Comparison of ENCODE assay signal across 40 mouse cellular contexts in the genomic region with DNA sequence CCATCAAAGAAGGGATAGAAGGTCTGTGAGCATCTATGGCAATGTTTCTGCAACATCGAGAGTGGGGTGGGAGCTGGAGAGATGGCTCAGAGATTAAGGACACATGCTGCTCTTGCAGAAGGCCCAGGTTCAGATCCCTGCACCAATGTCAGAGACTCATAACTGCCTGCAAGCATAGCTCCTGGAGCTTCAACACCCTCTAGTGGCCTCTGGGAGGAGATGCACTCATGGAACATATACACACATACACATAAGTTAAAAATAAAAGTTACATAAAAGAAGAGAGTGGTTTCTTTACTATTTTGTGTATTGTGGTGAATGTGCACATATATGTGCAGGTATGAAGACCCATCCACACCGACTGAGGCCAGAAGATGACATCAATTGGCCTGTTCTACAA. TPM values are rescaled to one million over a fixed set of nuclear protein-coding genes. Genes with fewer than 3 reads are reported as not detected.
A peak's percentile ranks its signal among the peaks of the same experiment; 100 is the strongest.
DNase-seq lines count a peak whose midpoint lies in the region; ATAC-seq and TF ChIP-seq lines count a peak whose summit lies in the region.
"Had no signal": no experiment of that assay in that cellular context is flagged by ENCODE, and none has a peak within 500 bp of the region (broad histone marks: within the 10 kb centered on the region; RNA-seq: fewer than 3 reads in every experiment).

No protein-coding gene starts in this region.

- H3K9me3 ChIP-seq in MEL (replicated peaks; ENCODE audit: insufficient read depth, low read length) = no peaks in the 10 kb centered on the region
- H3K9me3 ChIP-seq in kidney, embryonic 14.5 days (ENCODE audit: control insufficient read depth, low read length) = peaks cover 3% of the 10 kb centered on the region; the same call in 1 of the 2 replicates
- H3K9me3 ChIP-seq: embryonic facial prominence, embryonic 13.5 days; forebrain, embryonic 15.5 days; heart, embryonic 10.5 days; heart, embryonic 15.5 days; liver, embryonic 13.5 days; midbrain, embryonic 13.5 days; neural tube, embryonic 15.5 days had no signal

- TF ChIP-seq RAD21 in MEL (IDR thresholded peaks at IDR 0.05; ENCODE audit: low read depth, low read length) = peak; percentile 58

- DNase-seq in layer of hippocampus, adult 2 months (ENCODE audit: low spot score in 2 of 2) = no peak
- no peak for DNase-seq in layer of hippocampus, adult 18-20 months (ENCODE audit: low spot score in 2 of 2)
- DNase-seq in testis, postnatal 10 days (ENCODE audit: low spot score) = no peak
- peak; percentile 25 for DNase-seq in MEL (ENCODE audit: low read depth, low spot score)
- DNase-seq in retina, embryonic 14.5 days (ENCODE audit: low spot score) = no peak
- DNase-seq: adrenal gland, postnatal 10 days; cerebellum, adult 9-11 months; gastrocnemius, postnatal 25 days; heart, adult 11 months; kidney, adult 9 months; kidney, postnatal 14 days; liver, embryonic 13.5 days; thymus, postnatal 4 days had no signal

- H3K27ac ChIP-seq in layer of hippocampus, adult 2 months = no peak overlapping the region
- H3K27ac ChIP-seq in testis, adult 2 months (ENCODE audit: control insufficient read depth, insufficient read depth, low read depth, low read length) = no peak overlapping the region
- no peak overlapping the region for H3K27ac ChIP-seq in MEL (ENCODE audit: control insufficient read depth, low read depth, low read length)
- no peak overlapping the region for H3K27ac ChIP-seq in kidney, embryonic 14.5 days (ENCODE audit: low read depth, low read length)
- H3K27ac ChIP-seq: embryonic facial prominence, embryonic 13.5 days; forebrain, embryonic 10.5 days; forebrain, embryonic 15.5 days; heart, embryonic 10.5 days; heart, embryonic 15.5 days; left cerebral cortex, adult 2 months; limb, embryonic 13.5 days; liver, embryonic 13.5 days; macrophage; midbrain, embryonic 13.5 days; neural tube, embryonic 15.5 days; stomach, postnatal 0 days had no signal

- no peaks in the 10 kb centered on the region for H3K79me2 ChIP-seq in MEL (ENCODE audit: control insufficient read depth, insufficient read depth, low read length, poor library complexity)

- H3K36me3 ChIP-seq in testis, adult 2 months (ENCODE audit: control insufficient read depth, insufficient read depth, low read length) = no peaks in the 10 kb centered on the region
- no peaks in the 10 kb centered on the region for H3K36me3 ChIP-seq in MEL (ENCODE audit: control insufficient read depth in 1 of 2, insufficient read depth in 2 of 2, low read length in 2 of 2)
- H3K36me3 ChIP-seq in kidney, embryonic 14.5 days (ENCODE audit: control insufficient read depth, insufficient read depth, low read length) = no peaks in the 10 kb centered on the region
- H3K36me3 ChIP-seq: embryonic facial prominence, embryonic 13.5 days; forebrain, embryonic 10.5 days; forebrain, embryonic 15.5 days; heart, embryonic 10.5 days; heart, embryonic 15.5 days; limb, embryonic 13.5 days; liver, embryonic 13.5 days; midbrain, embryonic 13.5 days; neural tube, embryonic 15.5 days had no signal

- 0 out of 2 replicates have a peak, but pooled peaks have one; percentile 9 for TF ChIP-seq CTCF in layer of hippocampus, adult 2 months (conservative IDR thresholded peaks at IDR 0.05)
- peak; percentile 6; the same call in 1 of the 2 replicates for TF ChIP-seq CTCF in testis, adult 2 months (IDR thresholded peaks at IDR 0.05; ENCODE audit: control insufficient read depth, insufficient read depth, insufficient replicate concordance, low read depth, low read length)
- peak; percentile 19 to 54 (median 33); a peak in 3 of 6 replicates for TF ChIP-seq CTCF in MEL (IDR thresholded peaks at IDR 0.05 in 2 of 3, conservative IDR thresholded peaks at IDR 0.05 in 1 of 3; ENCODE audit: control insufficient read depth in 1 of 3, insufficient read depth in 1 of 3, low read depth in 2 of 3, low read length in 3 of 3, poor library complexity in 1 of 3, severe bottlenecking in 1 of 3)

- no peak for TF ChIP-seq EP300 in MEL (IDR thresholded peaks at IDR 0.05; ENCODE audit: low read depth in 1 of 2, low read length in 2 of 2)

- peaks cover 3% of the 10 kb centered on the region for H3K4me1 ChIP-seq in testis, adult 2 months (ENCODE audit: control insufficient read depth, insufficient read depth, low read length)
- no peaks in the 10 kb centered on the region for H3K4me1 ChIP-seq in MEL (ENCODE audit: control insufficient read depth in 1 of 2, insufficient read depth in 2 of 2, low read length in 2 of 2)
- H3K4me1 ChIP-seq in kidney, embryonic 14.5 days (ENCODE audit: control insufficient read depth, insufficient read depth, low read length) = no peaks in the 10 kb centered on the region
- H3K4me1 ChIP-seq: embryonic facial prominence, embryonic 13.5 days; forebrain, embryonic 10.5 days; forebrain, embryonic 15.5 days; heart, embryonic 10.5 days; heart, embryonic 15.5 days; limb, embryonic 13.5 days; liver, embryonic 13.5 days; midbrain, embryonic 13.5 days; neural tube, embryonic 15.5 days had no signal

- no peak for ATAC-seq in kidney, embryonic 14.5 days (ENCODE audit: low FRiP score, low TSS enrichment)
- ATAC-seq: CD4-positive, CD25-positive, alpha-beta regulatory T cell, adult 4 months; forebrain, embryonic 15.5 days; hindbrain, embryonic 16.5 days; midbrain, embryonic 13.5 days had no signal

- no peak overlapping the region for H3K9ac ChIP-seq in MEL (ENCODE audit: control insufficient read depth, low read depth, low read length, poor library complexity, severe bottlenecking)
- no peak overlapping the region for H3K9ac ChIP-seq in kidney, embryonic 14.5 days (ENCODE audit: low read depth, low read length)
- H3K9ac ChIP-seq: embryonic facial prominence, embryonic 13.5 days; forebrain, embryonic 15.5 days; heart, embryonic 15.5 days; limb, embryonic 13.5 days; liver, embryonic 13.5 days; midbrain, embryonic 13.5 days; neural tube, embryonic 15.5 days had no signal

- 84% methylated on average over 2 of the region's 2 CpGs for WGBS in kidney, embryonic 14.5 days

- TF ChIP-seq POLR2A in testis, adult 2 months (IDR thresholded peaks at IDR 0.05; ENCODE audit: control insufficient read depth, low read depth, low read length) = no peak
- no peak for TF ChIP-seq POLR2A in MEL (IDR thresholded peaks at IDR 0.05; ENCODE audit: control insufficient read depth in 1 of 2, insufficient read depth in 1 of 2, low read depth in 1 of 2, low read length in 2 of 2, poor library complexity in 1 of 2)

- H3K27me3 ChIP-seq in testis, adult 2 months (ENCODE audit: control insufficient read depth, insufficient read depth, low read length) = no peaks in the 10 kb centered on the region
- H3K27me3 ChIP-seq in MEL (ENCODE audit: control insufficient read depth in 1 of 2, insufficient read depth in 2 of 2, low read length in 2 of 2) = peaks cover 2% of the 10 kb centered on the region in 2 experiments
- no peaks in the 10 kb centered on the region for H3K27me3 ChIP-seq in kidney, embryonic 14.5 days (ENCODE audit: control insufficient read depth, insufficient read depth, low read length)
- H3K27me3 ChIP-seq: embryonic facial prominence, embryonic 13.5 days; forebrain, embryonic 15.5 days; heart, embryonic 15.5 days; limb, embryonic 13.5 days; liver, embryonic 13.5 days; midbrain, embryonic 13.5 days; neural tube, embryonic 15.5 days had no signal

- no peak overlapping the region for H3K4me2 ChIP-seq in kidney, embryonic 14.5 days (replicated peaks; ENCODE audit: low read depth, low read length)
- H3K4me2 ChIP-seq: forebrain, embryonic 15.5 days; limb, embryonic 13.5 days; liver, embryonic 13.5 days had no signal

- no peak overlapping the region for H3K4me3 ChIP-seq in layer of hippocampus, adult 2 months
- H3K4me3 ChIP-seq in testis, adult 2 months (ENCODE audit: control insufficient read depth, low read depth, low read length) = no peak overlapping the region
- no peak overlapping the region for H3K4me3 ChIP-seq in MEL (ENCODE audit: control insufficient read depth in 1 of 2, insufficient read depth in 1 of 2, low read depth in 2 of 2, low read length in 2 of 2)
- H3K4me3 ChIP-seq in kidney, embryonic 14.5 days (ENCODE audit: low read length) = no peak overlapping the region
- H3K4me3 ChIP-seq: embryonic facial prominence, embryonic 13.5 days; forebrain, embryonic 10.5 days; forebrain, embryonic 15.5 days; left cerebral cortex, adult 2 months; limb, embryonic 13.5 days; liver, embryonic 13.5 days; midbrain, embryonic 13.5 days; neural tube, embryonic 15.5 days had no signal

RNA-seq across cellular contexts. Expression of gene Olfr1418, which starts 7.0 kb away (rescaled TPM):
- not detected for total RNA-seq in layer of hippocampus, adult 2 months (2021)
- total RNA-seq in layer of hippocampus, adult 18-20 months (2021) = not detected
- not detected in 2 replicates for polyA plus RNA-seq in testis, adult 2 months (2012; rRNA removed)
- total RNA-seq in MEL (2012; rRNA removed) = 0.03 TPM in 1 of 2 replicates, not detected in the other
- polyA plus RNA-seq in MEL (2012; ENCODE audit: insufficient read depth in 1 of 2, insufficient read length in 2 of 2, low read depth in 1 of 2, low replicate concordance in 2 of 2, missing spikeins in 1 of 2) = not detected
- not detected in 2 replicates for polyA plus RNA-seq in kidney, embryonic 14.5 days (2014; fragmentation: Nextera tagmentation; extraction: Ambion mirVana)
- total RNA-seq: adrenal gland, postnatal 10 days; common myeloid progenitor, adult 5-6 weeks; gastrocnemius, adult 18-20 months; gastrocnemius, postnatal 25 days; heart, postnatal 25 days; layer of hippocampus, postnatal 14 days; left cerebral cortex, adult 2 months; left cerebral cortex, postnatal 25 days; megakaryocyte-erythroid progenitor cell, adult 5-6 weeks had no signal
- polyA plus RNA-seq: CD4-positive, CD25-positive, alpha-beta regulatory T cell, adult 4 months; embryonic facial prominence, embryonic 13.5 days; forebrain, embryonic 10.5 days; forebrain, embryonic 15.5 days; frontal cortex, adult 2 months; heart, embryonic 10.5 days; heart, embryonic 15.5 days; hindbrain, embryonic 11.5 days; hindbrain, embryonic 16.5 days; intestine, embryonic 14.5 days; limb, embryonic 13.5 days; liver, embryonic 13.5 days; lung, embryonic 16.5 days; macrophage; midbrain, embryonic 13.5 days; neural tube, embryonic 15.5 days; spleen, adult 2 months; stomach, postnatal 0 days; thymus, postnatal 0 days had no signal

RNA-seq across cellular contexts. Expression of gene Olfr1419, which starts 7.1 kb away (rescaled TPM):
- total RNA-seq in layer of hippocampus, adult 2 months (2021) = not detected
- total RNA-seq in layer of hippocampus, adult 18-20 months (2021) = not detected
- polyA plus RNA-seq in testis, adult 2 months (2012; rRNA removed) = 0.05 and 0.06 TPM in 2 replicates
- total RNA-seq in MEL (2012; rRNA removed) = not detected in 2 replicates
- polyA plus RNA-seq in MEL (2012; ENCODE audit: insufficient read depth in 1 of 2, insufficient read length in 2 of 2, low read depth in 1 of 2, low replicate concordance in 2 of 2, missing spikeins in 1 of 2) = not detected
- polyA plus RNA-seq in kidney, embryonic 14.5 days (2014; fragmentation: Nextera tagmentation; extraction: Ambion mirVana) = not detected in 2 replicates
- total RNA-seq: adrenal gland, postnatal 10 days; common myeloid progenitor, adult 5-6 weeks; gastrocnemius, adult 18-20 months; gastrocnemius, postnatal 25 days; heart, postnatal 25 days; layer of hippocampus, postnatal 14 days; left cerebral cortex, adult 2 months; left cerebral cortex, postnatal 25 days; megakaryocyte-erythroid progenitor cell, adult 5-6 weeks had no signal
- polyA plus RNA-seq: CD4-positive, CD25-positive, alpha-beta regulatory T cell, adult 4 months; embryonic facial prominence, embryonic 13.5 days; forebrain, embryonic 10.5 days; forebrain, embryonic 15.5 days; heart, embryonic 10.5 days; heart, embryonic 15.5 days; hindbrain, embryonic 11.5 days; hindbrain, embryonic 16.5 days; intestine, embryonic 14.5 days; limb, embryonic 13.5 days; liver, embryonic 13.5 days; lung, embryonic 16.5 days; macrophage; midbrain, embryonic 13.5 days; neural tube, embryonic 15.5 days; spleen, adult 2 months; stomach, postnatal 0 days; thymus, postnatal 0 days had no signal

RNA-seq across cellular contexts. Expression of gene Olfr1420, which starts 18.5 kb away (rescaled TPM):
- not detected for total RNA-seq in layer of hippocampus, adult 2 months (2021)
- total RNA-seq in layer of hippocampus, adult 18-20 months (2021) = not detected
- not detected in 2 replicates for polyA plus RNA-seq in testis, adult 2 months (2012; rRNA removed)
- total RNA-seq in MEL (2012; rRNA removed) = not detected in 2 replicates
- polyA plus RNA-seq in MEL (2012; ENCODE audit: insufficient read depth in 1 of 2, insufficient read length in 2 of 2, low read depth in 1 of 2, low replicate concordance in 2 of 2, missing spikeins in 1 of 2) = under 1 TPM in 1 of 2 experiments, not detected in 1; 0.03 TPM
- polyA plus RNA-seq in kidney, embryonic 14.5 days (2014; fragmentation: Nextera tagmentation; extraction: Ambion mirVana) = 0.13 and 0.24 TPM in 2 replicates
- total RNA-seq: adrenal gland, postnatal 10 days; common myeloid progenitor, adult 5-6 weeks; gastrocnemius, adult 18-20 months; gastrocnemius, postnatal 25 days; heart, postnatal 25 days; layer of hippocampus, postnatal 14 days; left cerebral cortex, adult 2 months; left cerebral cortex, postnatal 25 days; megakaryocyte-erythroid progenitor cell, adult 5-6 weeks had no signal
- polyA plus RNA-seq: forebrain, embryonic 10.5 days; forebrain, embryonic 15.5 days; frontal cortex, adult 2 months; hindbrain, embryonic 16.5 days; limb, embryonic 13.5 days; liver, embryonic 13.5 days; macrophage; neural tube, embryonic 15.5 days; spleen, adult 2 months; thymus, postnatal 0 days had no signal

RNA-seq across cellular contexts. Expression of gene Olfr1417, which starts 28.8 kb away (rescaled TPM):
- not detected for total RNA-seq in layer of hippocampus, adult 2 months (2021)
- not detected for total RNA-seq in layer of hippocampus, adult 18-20 months (2021)
- not detected in 2 replicates for polyA plus RNA-seq in testis, adult 2 months (2012; rRNA removed)
- not detected in 2 replicates for total RNA-seq in MEL (2012; rRNA removed)
- not detected for polyA plus RNA-seq in MEL (2012; ENCODE audit: insufficient read depth in 1 of 2, insufficient read length in 2 of 2, low read depth in 1 of 2, low replicate concordance in 2 of 2, missing spikeins in 1 of 2)
- polyA plus RNA-seq in kidney, embryonic 14.5 days (2014; fragmentation: Nextera tagmentation; extraction: Ambion mirVana) = 0.12 TPM in 1 of 2 replicates, not detected in the other
- total RNA-seq: adrenal gland, postnatal 10 days; common myeloid progenitor, adult 5-6 weeks; gastrocnemius, adult 18-20 months; gastrocnemius, postnatal 25 days; heart, postnatal 25 days; layer of hippocampus, postnatal 14 days; left cerebral cortex, adult 2 months; left cerebral cortex, postnatal 25 days had no signal
- polyA plus RNA-seq: CD4-positive, CD25-positive, alpha-beta regulatory T cell, adult 4 months; embryonic facial prominence, embryonic 13.5 days; forebrain, embryonic 15.5 days; heart, embryonic 10.5 days; heart, embryonic 15.5 days; intestine, embryonic 14.5 days; limb, embryonic 13.5 days; liver, embryonic 13.5 days; lung, embryonic 16.5 days; macrophage; midbrain, embryonic 13.5 days; neural tube, embryonic 15.5 days; spleen, adult 2 months; stomach, postnatal 0 days; thymus, postnatal 0 days had no signal

RNA-seq across cellular contexts. Expression of gene Patl1, which starts 44.4 kb away (rescaled TPM):
- total RNA-seq in layer of hippocampus, adult 2 months (2021) = 10 to 100 TPM; 19.7 to 21.1 TPM
- 10 to 100 TPM; 22.7 to 23.3 TPM for total RNA-seq in layer of hippocampus, adult 18-20 months (2021)
- polyA plus RNA-seq in testis, adult 2 months (2012; rRNA removed) = 6.6 and 8.2 TPM in 2 replicates
- total RNA-seq in MEL (2012; rRNA removed) = 5.4 and 6.1 TPM in 2 replicates
- 10 to 100 TPM in 1 of 2 experiments, not detected in 1; 33.5 TPM for polyA plus RNA-seq in MEL (2012; ENCODE audit: insufficient read depth in 1 of 2, insufficient read length in 2 of 2, low read depth in 1 of 2, low replicate concordance in 2 of 2, missing spikeins in 1 of 2)
- polyA plus RNA-seq in kidney, embryonic 14.5 days (2014; fragmentation: Nextera tagmentation; extraction: Ambion mirVana) = 15.8 and 23.6 TPM in 2 replicates
